Mouse (Mus musculus) pancreas, adult 10 weeks (tissue): Measurements from ENCODE around the gene Zfp953. TPM values are rescaled to one million over a fixed set of nuclear protein-coding genes. Genes with fewer than 3 reads are reported as not detected.

ENCODE experiments used
- polyA plus RNA-seq: library from polyadenylated mRNA; stranded (reverse); fragments of 350-450 nt; fragmentation: Illumina TruSeq; extraction: RNeasy Lipid Tissue Mini Kit (QIAGEN cat#74804); gene quantifications from one replicate; pipeline ENCODE4 v1.2.3, GENCODE M21; 2015; ENCODE audit warnings: low read depth, low replicate concordance; ENCODE audit not compliant: insufficient read depth

Gene Zfp953
- polyA plus RNA-seq, result 0.57 TPM

GRCm38 (mm10) chr13:67360131-67360744 lies at the start of gene Zfp953, which contains the start of gene Gm28044:
Gene Zfp953, minus strand, starts transcription at chr13:67360605.
Gene Gm28044, minus strand, starts transcription at chr13:67360536.

DNA sequence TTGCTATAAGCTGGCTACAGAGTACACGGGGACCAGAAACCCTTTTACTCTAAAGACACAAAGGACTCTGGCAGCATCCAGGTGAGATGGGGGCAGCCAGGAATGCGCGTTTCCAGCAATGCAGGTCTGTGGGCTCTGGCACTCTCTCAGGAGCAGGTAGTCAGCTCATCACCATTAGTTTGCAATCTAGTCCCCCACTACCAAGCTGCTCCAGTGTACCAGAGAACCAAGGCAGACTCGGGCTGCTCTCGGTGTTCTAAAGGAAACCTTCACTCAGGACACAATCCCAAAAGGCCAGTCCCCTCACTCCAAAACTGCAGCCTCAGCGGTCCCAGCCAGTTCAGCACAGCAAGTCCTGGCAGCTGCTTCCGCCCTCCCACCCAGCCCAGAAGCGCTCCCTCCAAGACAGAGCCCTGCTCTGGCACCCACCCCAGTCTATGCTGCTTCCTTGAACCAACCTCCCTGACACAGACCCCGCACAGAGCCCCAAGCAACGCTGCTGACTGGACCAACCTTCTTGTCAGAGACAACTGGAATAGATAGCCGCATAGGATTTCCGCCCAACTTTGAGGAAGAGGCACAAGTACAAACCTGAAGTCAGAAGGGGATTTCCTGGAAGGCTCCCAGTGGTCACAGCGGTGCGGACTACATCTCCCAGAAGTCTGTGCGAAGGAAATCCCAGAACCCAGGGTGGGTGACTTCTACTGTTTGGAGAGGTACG lies 38.9 kb upstream of the Zfp953 start, which contains the start of gene Zfp429:
TSS of gene Zfp429 (minus strand) at position 637 of the 721 bp plus-strand sequence.

GRCm38 (mm10) chr13:67375050-67375911 lies 14.9 kb upstream of the Zfp953 start, which contains the start of the genes Gm28041 and Zfp456:
Gene Gm28041, minus strand, starts transcription at chr13:67375733.
Gene Zfp456, minus strand, starts transcription at chr13:67375810.

GRCm38 (mm10) chr13:67332019-67332724 lies 28.2 kb downstream of the Zfp953 start, which contains the start of gene Zfp595:
Gene Zfp595, minus strand, starts transcription at chr13:67332570.

DNA sequence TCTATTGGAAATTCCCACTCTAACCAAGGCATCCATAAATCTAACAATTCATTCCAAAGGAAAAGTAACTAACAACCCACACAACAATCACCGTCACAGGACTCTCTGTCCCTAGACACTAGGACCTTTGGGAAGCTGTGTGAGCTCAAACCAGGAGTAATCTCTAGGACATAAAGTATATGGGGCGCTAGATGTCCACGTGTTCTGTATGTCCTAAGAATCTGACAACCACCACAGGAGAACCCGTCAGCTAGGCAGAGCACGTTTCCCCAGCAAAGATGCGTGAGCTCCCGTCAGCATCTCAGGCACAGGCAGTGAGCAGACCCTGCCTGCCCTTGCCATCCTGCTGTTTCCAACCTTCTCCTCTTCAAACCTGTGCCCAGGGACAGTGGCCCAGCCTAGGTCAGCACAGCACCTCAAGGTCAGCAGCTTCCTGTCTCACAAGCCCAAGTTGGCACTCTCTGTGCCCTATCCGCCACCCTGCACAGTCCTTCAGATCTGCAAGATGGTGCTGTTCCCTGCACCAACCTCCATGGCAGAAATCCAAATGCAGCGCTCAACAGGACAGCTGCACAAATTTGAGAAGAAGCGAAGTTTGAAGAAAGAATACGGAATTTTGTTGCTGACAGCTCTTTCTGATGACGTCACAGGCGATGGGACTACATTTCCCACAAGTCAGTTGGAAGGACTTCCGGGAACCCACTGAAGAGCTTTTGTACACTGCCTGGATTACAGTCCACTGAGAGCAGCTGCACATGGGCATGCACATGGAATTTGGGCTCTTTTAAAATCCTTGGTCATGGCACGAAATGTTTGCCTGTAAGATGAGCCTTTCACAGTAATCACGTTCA lies 54.4 kb downstream of the Zfp953 start, which contains the start of gene Zfp457:
TSS of gene Zfp457 (minus strand) at position 664 of the 851 bp plus-strand sequence.

Other genes with a start within 250 kb of the Zfp953 start
- gene Rslcan18, start 244.3 kb downstream of the Zfp953 start, polyA plus RNA-seq, result not detected
- 0.76 TPM for gene Zfp759, start 238.9 kb downstream of the Zfp953 start, polyA plus RNA-seq
- gene Rsl1, start 187.4 kb downstream of the Zfp953 start, polyA plus RNA-seq, result 2.9 TPM
- 0.31 TPM for gene Zfp455, start 166.1 kb downstream of the Zfp953 start, polyA plus RNA-seq
- 0.30 TPM for gene Zfp458, start 82.1 kb downstream of the Zfp953 start, polyA plus RNA-seq
- gene Zfp457, start 54.1 kb downstream of the Zfp953 start, polyA plus RNA-seq, result not detected
- 1.4 TPM for gene Zfp595, start 28.0 kb downstream of the Zfp953 start, polyA plus RNA-seq
- gene Gm28044, start 69 bp downstream of the Zfp953 start, polyA plus RNA-seq, result not detected
- not detected for gene Gm28041, start 15.1 kb upstream of the Zfp953 start, polyA plus RNA-seq
- 0.63 TPM for gene Zfp456, start 15.2 kb upstream of the Zfp953 start, polyA plus RNA-seq
- 2.0 TPM for gene Zfp429, start 39.2 kb upstream of the Zfp953 start, polyA plus RNA-seq
- 0.65 TPM for gene Zfp459, start 60.8 kb upstream of the Zfp953 start, polyA plus RNA-seq
- 2.3 TPM for gene Zfp874a, start 91.0 kb upstream of the Zfp953 start, polyA plus RNA-seq
- 2.8 TPM for gene Zfp874b, start 123.7 kb upstream of the Zfp953 start, polyA plus RNA-seq
- gene Zfp58, start 139.9 kb upstream of the Zfp953 start, polyA plus RNA-seq, result 0.70 TPM
- 1.00 TPM for gene Gm26965, start 165.5 kb upstream of the Zfp953 start, polyA plus RNA-seq
- 5.5 TPM for gene Zfp87, start 165.6 kb upstream of the Zfp953 start, polyA plus RNA-seq
- 1.2 TPM for gene Zfp748, start 193.2 kb upstream of the Zfp953 start, polyA plus RNA-seq
- gene Zfp729b, start 249.1 kb upstream of the Zfp953 start, polyA plus RNA-seq, result 1.2 TPM